Mouse (Mus musculus) lung, postnatal 36 days (tissue): Measurements from ENCODE around the gene Casp9.

Source experiments
- DNase-seq: peaks from one replicate; pipeline ENCODE4 v3.0.0; 2022; ENCODE audit warnings: mixed read lengths

Gene Casp9

DNA sequence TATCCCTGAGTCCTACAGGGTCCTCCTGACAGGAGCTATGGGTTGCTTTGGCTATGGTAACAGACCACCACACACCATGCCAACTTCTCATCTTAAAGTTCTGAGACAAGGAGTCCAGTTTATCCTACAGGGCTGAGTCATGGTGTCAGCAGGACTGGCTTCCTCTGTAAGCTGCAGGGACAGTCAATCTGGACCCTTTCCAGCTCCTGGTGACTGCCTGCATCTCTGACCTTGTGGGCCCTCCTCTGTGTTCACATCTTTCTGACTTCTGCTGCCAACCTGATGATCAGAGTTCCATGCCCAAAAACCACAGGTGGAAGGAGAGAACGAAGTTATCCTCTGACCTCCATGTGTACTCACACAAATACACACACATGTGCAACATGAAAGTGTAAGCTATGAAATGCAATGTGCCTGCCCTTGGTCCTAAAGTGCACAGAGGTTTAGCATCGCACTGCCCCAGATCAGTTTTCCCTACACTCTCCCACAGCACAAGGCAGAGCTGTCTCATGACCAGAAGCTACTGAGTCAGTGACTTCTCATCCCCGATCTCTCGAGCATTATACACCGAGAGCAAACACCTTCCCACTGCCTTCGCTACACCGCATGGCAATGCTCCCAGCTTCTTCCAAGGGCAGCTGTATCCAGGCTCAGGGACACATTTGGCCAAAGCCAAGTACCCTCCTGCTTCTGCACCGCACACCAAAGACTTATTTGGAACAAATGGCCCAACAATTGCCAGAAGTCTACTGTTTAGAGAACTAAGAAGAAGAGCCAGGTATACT lies 12.0 kb upstream of the Casp9 start:
- DNase-seq: no peak

DNA sequence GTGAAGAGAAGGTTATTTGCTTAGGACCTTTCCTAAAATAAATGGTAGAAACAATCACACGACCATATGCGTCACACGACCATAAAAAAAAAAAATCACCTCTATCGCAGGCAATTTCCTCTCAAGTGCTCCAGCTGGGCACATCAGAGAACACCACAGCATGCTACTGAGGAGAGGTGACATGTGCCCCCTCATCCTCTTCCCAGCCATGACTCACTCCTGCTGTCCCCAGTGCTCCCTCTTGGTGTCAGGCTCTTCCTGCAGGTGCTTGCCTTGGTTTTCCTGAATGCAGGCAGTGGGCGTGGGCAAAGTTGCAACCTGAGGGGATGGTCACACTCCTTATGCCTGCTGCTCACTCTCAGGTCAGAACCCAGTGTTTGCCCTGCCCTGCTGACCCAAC lies 8.6 kb upstream of the Casp9 start:
- no peak for DNase-seq

DNA sequence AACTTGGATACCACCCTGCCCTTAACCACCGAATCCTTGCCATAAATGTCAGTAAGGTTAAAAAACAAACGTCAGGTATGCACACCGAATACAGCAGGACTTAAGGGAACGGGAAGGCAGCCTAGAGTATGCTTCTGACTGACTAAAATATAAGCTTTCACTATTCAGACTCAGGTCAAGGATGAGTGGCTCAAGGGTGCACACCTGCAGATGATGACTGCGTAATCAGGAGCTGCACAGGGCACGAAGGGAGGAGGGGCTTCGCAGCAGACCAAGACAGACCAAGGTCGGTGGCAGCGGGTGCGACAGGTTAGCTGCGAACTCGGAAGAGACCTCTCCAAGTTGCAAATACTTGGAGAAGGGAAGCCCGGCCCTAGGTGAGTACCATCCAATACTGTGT lies 7.3 kb upstream of the Casp9 start:
- DNase-seq: no peak

DNA sequence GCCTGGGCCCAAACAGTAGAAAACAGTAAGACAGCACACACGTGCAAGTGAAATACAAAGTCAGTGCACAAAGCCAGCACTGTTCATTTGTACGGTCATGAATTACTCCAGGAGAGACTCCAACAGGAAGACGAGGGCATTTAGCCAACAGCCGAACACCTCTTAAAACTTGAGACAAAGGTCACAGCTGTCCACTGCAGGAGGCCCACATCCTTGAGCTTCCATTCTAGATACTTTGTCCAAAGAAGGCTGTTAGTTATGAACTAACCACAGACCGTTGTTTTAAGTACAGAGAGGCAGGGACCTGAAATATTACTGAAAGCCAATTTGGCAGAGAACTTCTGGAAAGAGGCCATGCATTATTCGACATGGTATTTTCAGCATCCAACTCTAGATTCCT lies 6.4 kb upstream of the Casp9 start:
- peak; percentile 42 for DNase-seq

DNA sequence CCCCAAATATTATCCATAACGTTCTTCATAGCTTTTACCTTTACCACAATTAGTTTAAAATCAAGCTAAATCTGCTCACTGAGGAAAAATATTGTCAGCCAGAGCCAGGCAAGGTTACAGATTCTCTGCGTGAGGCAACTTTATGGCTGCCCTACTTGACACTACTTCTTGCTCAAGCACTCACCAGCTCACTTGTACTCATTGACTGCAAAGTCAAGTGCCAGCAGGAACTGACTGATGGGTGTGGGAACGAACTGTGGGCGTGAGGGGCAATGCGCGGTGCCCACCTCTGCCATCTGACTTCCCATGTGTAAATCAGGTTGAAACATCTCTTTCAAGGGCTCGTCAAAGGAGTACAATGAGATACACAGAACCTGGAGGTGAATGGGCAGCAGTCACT lies 6.0 kb upstream of the Casp9 start:
- peak; percentile 75 for DNase-seq

DNA sequence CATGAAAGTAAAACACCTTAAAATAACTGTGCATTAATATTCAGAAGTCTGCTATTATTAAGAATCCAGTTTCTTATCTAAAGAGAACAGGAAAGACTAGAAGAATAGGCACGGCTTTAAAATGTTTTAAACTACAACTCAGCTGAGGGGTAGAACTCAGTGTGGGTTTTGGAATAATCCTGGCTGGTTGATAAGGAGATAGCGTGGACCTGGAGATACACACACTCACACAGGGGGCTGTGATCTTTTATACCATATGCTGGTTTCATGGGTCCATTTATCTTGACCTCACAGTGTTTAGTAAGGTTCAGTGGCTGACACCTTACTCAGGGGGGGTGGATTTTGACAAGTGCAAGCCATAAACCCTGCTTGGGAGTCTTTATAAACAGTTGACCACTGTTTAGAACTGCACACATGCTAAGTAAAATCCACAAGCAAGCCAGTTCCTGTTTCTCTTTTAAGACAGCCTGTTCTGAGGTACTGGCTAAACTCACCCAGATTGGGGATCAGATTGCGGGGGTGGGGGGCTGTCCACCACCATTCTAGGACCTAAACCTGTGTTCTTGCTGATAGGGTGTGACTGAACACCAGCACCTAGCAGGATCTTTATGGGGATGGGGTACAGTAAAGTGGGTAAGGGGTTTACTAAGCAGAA lies 3.7 kb upstream of the Casp9 start:
- DNase-seq: no peak

DNA sequence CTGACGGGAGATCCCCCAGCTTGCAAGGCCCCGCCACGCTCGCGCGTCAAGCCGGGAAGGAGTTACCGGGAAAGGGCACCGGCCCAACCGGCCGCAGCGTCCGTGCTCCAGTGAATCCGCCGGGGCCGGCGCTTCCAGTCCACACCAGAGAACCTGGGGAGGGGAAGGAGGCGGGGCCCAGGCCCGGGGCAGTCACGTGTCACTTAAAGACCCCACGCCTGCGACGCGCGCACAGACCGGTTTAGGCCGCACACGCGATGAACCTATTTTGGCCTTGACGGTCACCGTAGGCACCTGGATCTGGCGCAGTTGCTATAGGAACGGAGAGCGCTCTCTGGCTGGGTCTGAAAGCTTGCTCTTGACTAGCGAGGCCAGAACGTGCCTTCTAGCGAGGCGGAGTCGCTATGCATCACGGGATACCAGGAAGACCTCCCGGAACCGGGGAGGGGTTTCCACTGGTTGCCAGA lies 2.9 kb upstream of the Casp9 start, which contains the start of gene Dnajc16:
TSS of gene Dnajc16 (minus strand) at position 408 of the 467 bp plus-strand sequence.
- peak; percentile 98 for DNase-seq

DNA sequence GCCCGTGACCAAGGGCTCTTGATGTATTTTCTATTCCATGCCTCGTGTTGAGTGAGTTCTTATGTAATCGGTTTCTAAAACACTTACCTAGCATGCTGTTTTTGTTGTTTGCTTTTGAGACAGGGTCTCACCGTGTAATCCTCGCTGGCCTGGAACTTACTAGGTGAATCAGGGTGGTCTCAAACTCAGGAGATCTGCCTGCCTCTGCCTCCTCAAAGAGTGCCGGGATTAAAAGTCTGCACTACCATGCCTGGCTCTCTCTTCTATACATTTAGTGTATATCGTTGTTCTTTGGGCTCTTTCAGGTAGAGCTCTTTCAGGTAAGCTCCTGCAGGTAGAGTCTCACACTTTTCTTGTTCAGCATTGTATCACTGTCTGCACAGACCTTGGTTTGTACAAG lies 1.9 kb upstream of the Casp9 start:
- no peak for DNase-seq

DNA sequence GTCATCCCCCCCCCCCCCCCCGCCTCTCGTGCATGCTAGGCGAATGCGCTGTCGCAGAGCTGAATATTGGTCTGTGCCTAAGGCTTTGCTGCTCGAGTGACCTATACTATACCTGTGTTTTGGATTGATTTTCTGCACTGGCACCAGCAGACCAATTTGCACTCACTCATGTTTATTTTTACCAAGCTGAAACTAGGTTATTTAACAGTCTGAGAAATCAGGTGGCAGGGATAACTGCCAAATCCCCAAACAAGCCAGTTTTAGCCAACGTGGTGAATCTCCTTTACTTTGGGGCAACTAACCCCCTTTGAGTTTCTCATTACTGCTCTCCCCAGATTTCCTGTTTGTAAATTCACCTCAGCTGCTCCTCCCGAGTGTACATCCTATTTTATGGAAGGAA lies 1.5 kb upstream of the Casp9 start:
- DNase-seq: no peak

DNA sequence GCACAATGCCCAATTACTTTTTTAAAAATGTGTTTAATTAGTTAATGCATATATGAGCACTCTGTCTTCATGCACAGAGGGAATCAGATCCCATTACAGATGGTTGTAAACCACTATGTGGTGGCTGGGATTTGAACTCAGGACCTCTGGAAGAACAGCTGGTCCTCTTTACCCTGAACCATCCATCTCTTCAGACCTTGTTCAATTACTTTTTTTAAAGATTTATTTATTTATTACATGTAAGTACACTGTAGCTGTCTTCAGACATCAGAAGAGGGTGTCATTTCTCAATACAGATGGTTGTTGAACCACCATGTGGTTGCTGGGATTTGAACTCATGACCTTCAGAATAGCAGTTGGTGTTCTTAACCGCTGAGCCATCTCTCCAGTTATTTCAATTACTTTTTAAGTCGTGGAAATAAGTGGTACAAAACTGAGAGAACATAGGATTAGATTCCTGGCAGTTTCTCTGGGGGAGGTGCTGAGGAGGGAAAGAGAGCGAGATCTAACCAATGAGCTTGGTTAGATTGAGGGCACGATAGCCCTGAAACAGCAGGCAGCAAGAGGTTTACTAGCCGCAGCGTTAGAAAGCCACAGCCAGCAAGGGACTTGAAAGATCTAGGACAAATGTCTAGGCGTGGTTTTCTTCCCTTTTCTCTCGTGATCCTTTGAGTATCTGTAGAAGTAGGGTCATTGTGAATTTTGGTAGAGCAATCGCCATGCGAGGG lies 694 bp upstream of the Casp9 start:
- no peak for DNase-seq

DNA sequence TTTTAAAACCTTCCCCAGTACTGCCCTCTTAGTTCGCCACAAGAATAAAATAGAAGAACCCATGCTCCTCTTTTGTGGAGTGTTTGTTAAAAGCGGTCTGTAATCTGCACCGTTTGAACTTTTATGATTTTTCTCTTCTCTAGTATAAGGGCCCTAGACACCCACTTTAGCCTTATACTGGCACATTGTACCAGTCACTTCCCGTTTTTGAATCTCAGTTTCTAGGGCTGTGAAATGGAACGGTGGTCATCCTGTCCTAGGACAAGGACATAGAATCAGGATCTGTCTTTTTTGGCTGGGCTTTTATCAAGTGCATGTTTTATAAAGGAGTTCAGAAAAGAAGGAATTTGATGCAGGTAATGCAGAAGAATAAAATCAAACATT lies 732 bp downstream of the Casp9 start:
- peak; percentile 25 for DNase-seq

DNA sequence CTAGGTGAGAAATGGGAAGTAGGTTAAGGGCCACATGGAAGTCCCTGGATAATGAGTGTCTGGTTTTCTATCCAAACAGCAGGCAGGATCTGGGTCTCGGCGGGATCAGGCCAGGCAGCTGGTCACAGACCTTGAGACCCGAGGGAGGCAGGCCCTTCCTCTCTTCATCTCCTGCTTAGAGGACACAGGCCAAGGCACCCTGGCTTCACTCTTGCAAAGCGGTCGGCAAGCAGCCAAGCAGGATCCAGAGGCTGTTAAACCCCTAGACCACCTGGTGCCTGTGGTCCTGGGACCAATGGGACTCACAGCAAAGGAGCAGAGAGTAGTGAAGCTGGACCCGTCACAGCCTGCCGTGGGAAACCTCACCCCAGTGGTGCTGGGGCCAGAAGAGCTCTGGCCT lies 2.9 kb downstream of the Casp9 start:
- DNase-seq: no peak

DNA sequence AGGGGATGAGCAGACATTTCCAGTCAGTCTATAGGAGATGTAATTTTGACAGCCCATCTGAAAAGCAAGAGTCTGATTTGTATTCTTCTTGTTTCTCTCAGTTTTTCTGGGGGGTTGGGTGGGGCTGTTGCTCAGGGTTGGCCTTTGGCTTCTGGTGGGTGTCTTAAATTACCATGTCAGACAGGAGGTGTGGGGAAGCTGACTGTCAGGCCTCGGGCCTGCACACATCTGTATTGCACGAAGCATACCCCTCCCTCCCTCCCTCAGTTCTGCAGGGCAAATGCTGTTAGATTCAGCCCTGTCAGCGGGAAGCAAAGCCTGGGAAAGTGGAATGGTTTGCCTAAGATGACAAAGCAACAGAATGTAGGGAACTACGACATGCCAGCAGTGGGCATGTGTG lies 3.5 kb downstream of the Casp9 start:
- DNase-seq: no peak

DNA sequence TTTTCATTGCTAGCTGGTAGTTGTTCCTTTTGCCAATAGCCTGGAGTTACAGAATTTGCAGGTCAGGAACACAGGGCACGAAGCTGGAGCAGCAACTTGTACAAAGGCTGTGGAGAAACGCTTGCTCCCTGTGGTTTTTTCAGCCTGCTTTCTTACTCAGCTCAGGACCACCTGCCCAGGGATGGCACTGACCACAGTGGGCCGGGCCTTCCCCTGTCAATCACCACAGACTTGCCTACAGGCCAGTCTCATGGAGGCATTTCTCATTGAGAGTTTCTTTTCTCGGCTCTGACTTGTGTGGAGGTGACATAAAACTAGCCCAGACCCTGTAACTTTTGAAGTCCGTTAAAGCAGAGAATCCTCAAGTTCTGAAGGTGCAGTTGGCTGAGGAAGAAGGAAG lies 4.1 kb downstream of the Casp9 start:
- no peak for DNase-seq

DNA sequence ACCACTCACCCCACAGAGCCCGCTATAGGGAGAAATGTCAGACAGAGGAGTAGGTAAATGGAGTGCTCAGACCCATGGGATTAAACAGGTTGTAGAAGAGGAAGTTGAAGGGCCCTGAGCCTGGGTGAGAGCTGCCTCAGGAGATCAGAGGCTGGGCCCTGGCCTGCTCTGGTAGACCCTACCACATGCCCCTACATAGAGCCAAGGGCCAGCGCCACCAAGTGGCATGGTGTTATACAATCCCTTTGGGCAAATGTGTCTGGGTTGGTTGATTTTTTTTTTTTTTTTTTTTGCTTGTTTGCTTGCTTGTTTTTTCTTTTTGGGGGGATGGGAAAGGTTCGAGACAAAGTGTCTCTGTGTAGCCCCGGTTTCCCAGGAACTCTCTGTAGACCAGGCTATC lies 10.7 kb downstream of the Casp9 start:
- DNase-seq: no peak

DNA sequence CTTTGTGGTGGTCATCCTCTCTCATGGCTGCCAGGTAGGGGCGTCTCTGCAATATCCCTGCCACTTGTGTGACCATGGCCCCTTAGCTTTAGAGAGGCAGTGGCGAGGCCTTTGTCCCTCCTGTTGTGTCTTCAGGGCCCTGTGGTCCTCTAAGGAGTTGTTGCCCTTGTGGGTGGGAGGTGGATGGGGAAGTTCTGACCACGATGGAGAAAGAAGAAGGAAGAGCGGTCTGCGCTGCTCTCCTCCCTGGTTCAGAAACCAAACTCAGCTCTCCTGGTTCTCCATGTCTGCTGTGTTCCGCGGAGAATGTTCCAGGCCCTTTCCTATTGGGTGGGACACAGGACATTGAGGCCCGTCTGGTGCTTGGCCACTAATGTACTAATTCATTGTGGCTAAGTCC lies 12.5 kb downstream of the Casp9 start:
- no peak for DNase-seq

DNA sequence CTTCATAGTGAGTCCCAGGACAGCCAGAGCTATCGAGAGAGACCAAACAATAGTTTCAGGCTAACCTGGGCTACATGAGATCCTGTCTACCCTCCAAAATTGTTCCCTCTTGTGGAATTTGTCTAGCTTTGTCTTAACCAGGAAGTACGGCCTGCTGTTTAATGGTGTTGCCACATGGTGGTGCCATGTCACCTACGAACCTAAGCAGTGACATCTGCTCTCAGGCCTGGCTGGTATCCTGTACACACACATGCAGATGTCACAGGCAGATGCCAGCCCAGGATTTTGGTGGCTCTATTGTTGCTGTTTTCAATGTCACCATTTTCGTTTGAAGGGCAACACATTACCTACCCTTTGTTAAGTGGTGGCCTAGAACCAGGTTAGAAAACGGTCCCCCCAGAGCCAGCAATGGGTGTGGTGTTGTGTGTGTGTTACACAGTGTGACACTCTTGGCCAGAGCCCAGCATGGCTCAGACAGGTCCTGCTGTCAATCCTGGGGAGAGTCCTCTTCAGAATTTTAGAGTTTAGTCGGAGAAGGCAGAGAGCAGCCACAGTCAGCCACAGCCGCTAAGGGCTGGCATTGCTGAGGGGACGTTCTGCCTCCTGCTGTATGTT lies 16.5 kb downstream of the Casp9 start:
- DNase-seq: peak; percentile 42

DNA sequence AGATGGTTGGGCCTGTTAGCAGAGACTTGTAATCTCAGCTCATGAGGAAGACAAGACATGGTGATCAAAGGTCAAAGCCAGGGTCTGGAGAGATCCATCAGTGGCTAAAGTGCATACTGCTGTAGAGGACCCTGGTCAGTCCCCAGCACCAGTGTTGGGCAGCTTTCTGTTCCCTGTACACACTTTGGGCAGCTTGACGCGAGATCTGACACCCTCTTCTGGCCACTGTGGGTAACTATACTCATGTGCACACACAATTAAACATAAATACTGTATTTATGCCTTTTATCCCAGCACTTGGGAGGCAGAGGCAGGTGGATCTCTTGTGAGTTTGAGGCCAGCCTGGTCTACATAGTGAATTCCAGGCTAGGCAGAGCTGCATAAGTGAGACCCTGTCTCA lies 17.6 kb downstream of the Casp9 start:
- DNase-seq: no peak

DNA sequence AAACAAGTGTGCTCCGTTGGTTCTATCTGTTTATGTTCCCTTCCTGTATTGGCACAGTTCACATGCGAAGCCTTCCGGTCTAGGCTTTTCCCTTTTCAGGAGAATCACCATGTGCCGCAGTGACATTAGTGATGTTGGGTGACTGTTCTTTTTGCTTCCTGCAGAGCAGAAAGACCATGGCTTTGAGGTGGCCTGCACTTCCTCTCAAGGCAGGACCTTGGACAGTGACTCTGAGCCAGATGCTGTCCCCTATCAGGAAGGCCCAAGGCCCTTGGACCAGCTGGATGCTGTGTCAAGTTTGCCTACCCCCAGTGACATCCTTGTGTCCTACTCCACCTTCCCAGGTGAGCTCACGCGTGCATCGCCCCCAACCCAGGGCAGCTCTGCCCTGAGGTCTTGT lies 18.0 kb downstream of the Casp9 start:
- no peak for DNase-seq

DNA sequence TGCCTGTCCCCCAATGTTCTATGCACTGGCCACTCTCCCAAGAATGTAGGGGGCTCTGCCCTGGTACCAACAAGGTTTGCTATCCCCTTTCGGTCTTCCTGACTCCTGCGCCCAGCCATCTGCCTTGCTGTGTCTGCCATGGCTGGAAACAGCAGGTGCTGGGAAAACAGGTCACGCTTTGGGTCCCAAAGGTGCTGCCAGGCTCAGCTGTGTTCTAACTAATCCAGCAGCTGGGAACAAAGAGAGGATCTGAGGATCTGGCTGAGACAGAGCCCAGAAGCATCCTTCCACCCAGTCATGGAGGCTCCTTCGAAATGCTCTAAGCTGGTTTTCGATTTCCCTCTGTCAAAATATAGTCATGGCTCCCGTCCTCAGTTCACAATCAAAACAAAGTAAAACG lies 22.9 kb downstream of the Casp9 start:
- no peak for DNase-seq

DNA sequence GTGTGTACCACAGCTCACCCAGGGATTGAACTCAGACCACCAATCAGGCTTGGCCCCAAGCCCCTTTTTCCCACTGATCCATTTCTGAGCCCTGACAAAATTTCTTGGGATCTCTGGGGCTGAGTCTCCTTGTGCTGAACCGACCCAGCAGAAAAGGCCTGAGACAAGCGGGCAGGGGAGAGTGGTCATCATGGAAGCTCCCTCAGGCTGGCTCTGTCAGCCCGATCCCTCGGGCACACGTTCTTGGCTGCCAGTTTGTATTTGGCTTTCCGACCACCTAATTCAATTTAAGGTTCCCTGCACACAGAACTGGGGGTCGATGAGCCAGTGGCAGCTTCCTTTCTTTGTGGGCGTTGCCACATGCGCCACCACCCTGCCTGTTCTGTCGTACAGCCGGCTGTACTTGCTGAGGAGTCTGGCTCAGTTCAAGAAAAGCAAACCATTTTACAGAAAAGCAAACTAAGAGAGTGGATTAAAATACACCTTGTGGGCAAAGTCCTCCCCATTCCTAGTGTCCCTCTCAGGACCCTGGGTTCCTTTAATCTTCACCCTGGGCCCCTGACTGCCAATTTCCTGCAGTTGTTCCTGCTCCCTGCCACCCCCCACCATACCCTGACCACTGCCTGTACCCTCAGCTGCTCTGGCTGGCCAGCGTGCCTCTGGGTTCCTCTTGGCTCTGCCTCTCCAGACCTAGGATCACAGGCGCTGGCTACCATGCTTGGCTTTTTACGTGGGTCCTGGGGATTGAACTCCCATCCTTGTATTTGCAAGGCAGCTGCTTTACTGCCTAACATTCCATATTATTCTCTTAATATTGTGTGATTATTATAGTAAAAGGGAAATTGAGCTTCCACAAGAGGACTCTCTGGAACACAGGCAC lies 23.6 kb downstream of the Casp9 start:
- DNase-seq: no peak

DNA sequence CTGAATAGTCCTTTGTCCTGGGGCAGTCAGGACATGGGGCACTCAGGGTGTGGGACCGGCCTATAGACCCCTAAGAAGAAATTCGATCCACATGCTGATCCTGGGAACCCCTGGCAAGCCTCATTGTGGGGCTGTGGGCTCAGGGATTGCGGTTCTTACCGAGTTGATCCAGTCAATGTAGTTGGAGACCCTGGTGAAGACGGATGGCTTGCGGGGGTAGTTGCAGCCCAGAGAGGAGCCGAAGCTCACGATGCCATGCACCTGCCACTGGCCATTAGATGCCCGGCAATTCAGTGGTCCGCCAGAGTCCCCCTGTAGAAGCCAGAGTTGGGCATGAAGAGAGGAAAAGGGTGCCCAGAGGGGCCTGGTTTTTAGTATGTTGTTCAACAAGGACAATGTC lies 24.3 kb downstream of the Casp9 start:
- no peak for DNase-seq
